Mouse (Mus musculus) mouse embryonic stem cell (cell line): ENCODE results near the gene Psmd8.
"Not testable (repeated sequence)": the region's sequence is repeated elsewhere in the genome, so short reads cannot be mapped to it uniquely, and the experiment has no call there.

ENCODE experiments used
- in situ Hi-C, 2 experiments: fragments of 300-500 bp; cut with MboI; formaldehyde crosslinking; loops; 1 replicate in 1 of 2; 3 replicates in 1 of 2; pipeline ENCODE4 v1.14.3; 2019 to 2020; ENCODE audit warnings: low sequenced_read_pairs in 2 of 2, low pct_unique_long_range_greater_than_20kb in 1 of 2, mixed read lengths in 1 of 2; ENCODE audit not compliant: unreplicated experiment in 1 of 2

Gene Psmd8

GRCm38 (mm10) chr7:29180077-29180853, at the start of gene Psmd8:
TSS of gene Psmd8 (minus strand) at chr7:29180701.
- in situ Hi-C loops, result no loop called here

GRCm38 (mm10) chr7:29228202-29228601, 47.7 kb upstream of the Psmd8 start:
- in situ Hi-C loops, result no loop called here

- in situ Hi-C loops, result no loop called here
These were observed 45.0 kb upstream of the Psmd8 start for GRCm38 (mm10) chr7:29225520-29225919.

GRCm38 (mm10) chr7:29224756-29225394, 44.4 kb upstream of the Psmd8 start:
- in situ Hi-C loops, result no loop called here

- in situ Hi-C loops, result no loop called here
These were observed 34.3 kb upstream of the Psmd8 start for GRCm38 (mm10) chr7:29214846-29215245.

- in situ Hi-C loops, result no loop called here
These were observed 33.7 kb upstream of the Psmd8 start for GRCm38 (mm10) chr7:29214236-29214635.

- in situ Hi-C loops, result no loop called here
These were observed 33.2 kb upstream of the Psmd8 start, which contains the start of gene Catsperg1 for GRCm38 (mm10) chr7:29213675-29214082. TSS of gene Catsperg1 (minus strand) at chr7:29214035.

GRCm38 (mm10) chr7:29212775-29213560, 32.5 kb upstream of the Psmd8 start:
- in situ Hi-C loops, result not testable (repeated sequence)

- in situ Hi-C loops, result no loop called here
These were observed 31.8 kb upstream of the Psmd8 start for GRCm38 (mm10) chr7:29212199-29212765.

- in situ Hi-C loops, result no loop called here
These were observed 31.1 kb upstream of the Psmd8 start for GRCm38 (mm10) chr7:29211415-29212198.

- in situ Hi-C loops, result not testable (repeated sequence)
These were observed 30.5 kb upstream of the Psmd8 start for GRCm38 (mm10) chr7:29211013-29211412.

GRCm38 (mm10) chr7:29202577-29202976, 22.1 kb upstream of the Psmd8 start:
- in situ Hi-C loops, result loop anchor here in 1 of 2 experiments (5.0 kb wide), 1 partner anchor 515 kb away; no protein-coding TSS in a partner anchor

GRCm38 (mm10) chr7:29194230-29194629, 13.7 kb upstream of the Psmd8 start:
- in situ Hi-C loops, result not testable (repeated sequence)

GRCm38 (mm10) chr7:29181323-29181722, 822 bp upstream of the Psmd8 start:
- in situ Hi-C loops, result not testable (repeated sequence)

- in situ Hi-C loops, result no loop called here
These were observed 344 bp upstream of the Psmd8 start for GRCm38 (mm10) chr7:29180854-29181236.

- in situ Hi-C loops, result no loop called here
These were observed 1.2 kb downstream of the Psmd8 start for GRCm38 (mm10) chr7:29179323-29179722.

- in situ Hi-C loops, result no loop called here
These were observed 2.4 kb downstream of the Psmd8 start for GRCm38 (mm10) chr7:29178106-29178505.

- in situ Hi-C loops, result no loop called here
These were observed 8.0 kb downstream of the Psmd8 start for GRCm38 (mm10) chr7:29172390-29173016.
